Mouse (Mus musculus): Measurements from ENCODE around the gene Myocos. TPM values are rescaled to one million over a fixed set of nuclear protein-coding genes. Genes with fewer than 3 reads are reported as not detected.

Gene Myocos
- not detected in 2 replicates for polyA plus RNA-seq (2012; ENCODE audit: insufficient read depth, insufficient read length, missing spikeins)

DNA sequence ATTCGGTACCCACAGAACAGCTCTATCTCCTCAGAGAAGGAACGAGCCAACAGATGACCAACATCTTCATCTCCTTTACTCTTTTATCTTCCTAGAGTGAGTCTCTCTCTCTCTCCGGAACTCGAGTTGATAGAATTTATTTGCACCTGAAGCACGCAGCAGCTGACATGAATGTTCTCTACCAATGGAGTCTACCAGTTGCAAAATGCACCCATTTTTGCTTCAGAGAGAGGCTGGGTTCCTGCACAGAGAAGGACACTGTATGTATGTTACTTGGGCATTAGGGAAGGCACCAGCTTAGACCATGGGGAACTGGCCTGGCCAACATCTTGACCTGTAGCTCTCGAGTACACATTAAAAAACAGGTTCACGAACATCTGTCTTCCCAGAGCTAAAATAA, at the start of gene Myocos:
TSS of gene Myocos (minus strand) at position 101 of the 400 bp plus-strand sequence.
- Histone ChIP-seq H3K4me1 (ENCODE audit: control insufficient read depth, insufficient read depth, low read length) (0 out of 2 replicates have a peak, but pooled peaks cover 2% of the 10 kb centered on the region), H3K27ac (ENCODE audit: insufficient read depth, low read depth, low read length) (no peak within 1 kb of the TSS), H3K4me3 (ENCODE audit: insufficient read depth, low read length) (no peak within 1 kb of the TSS)
- no peak for TF ChIP-seq POLR2A (IDR thresholded peaks at IDR 0.05; ENCODE audit: borderline replicate concordance, low read depth, low read length)
- TF ChIP-seq CTCF (IDR thresholded peaks at IDR 0.05; ENCODE audit: low read depth, low read length), result no peak

GRCm38 (mm10) chr1:162700389-162701066, 42.5 kb upstream of the Myocos start:
- Histone ChIP-seq H3K27ac (ENCODE audit: insufficient read depth, low read depth, low read length) (no peak overlapping the region), H3K4me3 (ENCODE audit: insufficient read depth, low read length) (no peak overlapping the region), H3K4me1 (ENCODE audit: control insufficient read depth, insufficient read depth, low read length) (no peaks in the 10 kb centered on the region)
- TF ChIP-seq CTCF (IDR thresholded peaks at IDR 0.05; ENCODE audit: low read depth, low read length) (no peak), POLR2A (IDR thresholded peaks at IDR 0.05; ENCODE audit: borderline replicate concordance, low read depth, low read length) (no peak)

DNA sequence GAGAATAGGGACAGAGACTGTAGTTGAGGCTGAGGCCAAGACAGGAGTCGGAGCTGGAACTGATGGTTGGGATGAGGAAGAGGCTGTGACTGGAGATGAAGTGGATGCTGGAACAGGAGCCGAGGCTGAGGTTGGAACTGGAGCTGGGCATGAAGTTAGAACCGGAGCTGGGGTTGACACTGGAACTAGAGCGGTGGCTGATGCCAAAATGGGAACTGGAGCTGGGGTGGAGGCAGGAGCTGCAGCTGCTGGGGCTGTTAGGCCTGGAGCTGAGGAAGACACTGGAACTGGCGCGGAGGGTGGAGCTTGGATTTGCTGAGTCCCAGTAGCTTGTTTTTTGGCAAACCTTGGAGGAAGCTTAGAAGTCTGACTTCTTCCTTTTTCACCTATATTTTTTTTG, 39.8 kb upstream of the Myocos start:
- Histone ChIP-seq H3K4me1 (ENCODE audit: control insufficient read depth, insufficient read depth, low read length) (no peaks in the 10 kb centered on the region), H3K27ac (ENCODE audit: insufficient read depth, low read depth, low read length) (no peak overlapping the region), H3K4me3 (ENCODE audit: insufficient read depth, low read length) (no peak overlapping the region)
- TF ChIP-seq POLR2A (IDR thresholded peaks at IDR 0.05; ENCODE audit: borderline replicate concordance, low read depth, low read length), result no peak
- TF ChIP-seq CTCF (IDR thresholded peaks at IDR 0.05; ENCODE audit: low read depth, low read length), result no peak

DNA sequence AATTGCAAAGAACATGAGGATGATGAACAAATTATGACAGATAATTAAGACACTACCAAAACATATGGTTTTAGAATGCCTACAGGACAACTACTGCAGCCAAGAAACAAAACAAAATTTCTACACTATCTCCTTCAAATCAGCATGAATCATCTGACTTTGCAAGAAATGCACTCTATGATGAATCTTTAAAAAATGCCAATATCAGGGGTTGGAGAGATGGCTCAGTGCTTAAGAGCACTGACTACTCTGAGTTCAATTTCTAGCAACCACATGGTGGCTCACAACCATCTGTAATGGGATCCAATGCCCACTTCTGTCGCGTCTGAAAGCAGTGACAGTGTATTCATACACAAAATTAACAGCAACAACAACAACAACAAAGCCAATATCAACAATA, 35.7 kb upstream of the Myocos start:
- TF ChIP-seq POLR2A (IDR thresholded peaks at IDR 0.05; ENCODE audit: borderline replicate concordance, low read depth, low read length) (no peak), CTCF (IDR thresholded peaks at IDR 0.05; ENCODE audit: low read depth, low read length) (no peak)
- no peak overlapping the region for H3K4me3 ChIP-seq (ENCODE audit: insufficient read depth, low read length)
- H3K4me1 ChIP-seq (ENCODE audit: control insufficient read depth, insufficient read depth, low read length), result no peaks in the 10 kb centered on the region
- no peak overlapping the region for H3K27ac ChIP-seq (ENCODE audit: insufficient read depth, low read depth, low read length)

DNA sequence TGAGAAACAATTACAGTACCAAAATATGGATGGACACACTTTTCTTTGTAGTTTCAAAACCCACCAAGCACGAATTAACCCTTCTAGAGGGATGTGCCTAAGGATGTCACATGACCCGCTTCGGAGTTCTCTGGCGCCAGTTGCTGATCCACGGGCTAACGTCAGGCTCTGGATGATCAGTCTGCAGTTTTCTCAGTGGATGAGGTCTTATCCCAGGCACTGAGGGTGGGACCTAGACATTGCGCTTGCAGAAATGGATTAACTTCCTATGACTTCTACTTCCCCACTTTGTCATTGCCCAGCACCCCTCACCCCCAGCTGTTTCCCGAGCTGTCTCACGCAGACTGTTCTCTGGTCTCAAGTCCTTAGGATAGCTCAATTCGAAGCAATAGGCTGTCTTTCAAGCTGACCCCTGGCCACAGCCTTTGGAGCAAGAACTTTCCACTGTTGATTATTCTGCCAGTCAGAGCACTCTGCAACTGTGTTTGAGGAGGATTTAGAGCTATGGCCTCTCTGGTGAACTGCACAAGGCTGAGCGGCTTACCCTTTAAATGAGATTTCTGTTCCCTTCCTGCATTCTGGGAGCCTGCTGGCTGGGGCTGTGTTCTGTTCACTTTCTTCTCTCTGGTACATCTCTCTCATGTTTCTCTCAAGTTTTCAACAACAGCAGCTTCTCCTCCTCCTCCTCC, 7.6 kb upstream of the Myocos start:
- TF ChIP-seq POLR2A (IDR thresholded peaks at IDR 0.05; ENCODE audit: borderline replicate concordance, low read depth, low read length), result no peak
- TF ChIP-seq CTCF (IDR thresholded peaks at IDR 0.05; ENCODE audit: low read depth, low read length), result no peak
- Histone ChIP-seq H3K4me1 (ENCODE audit: control insufficient read depth, insufficient read depth, low read length) (peaks cover 2% of the 10 kb centered on the region; the same call in 1 of the 2 replicates), H3K4me3 (ENCODE audit: insufficient read depth, low read length) (peak overlapping the region; percentile 48), H3K27ac (ENCODE audit: insufficient read depth, low read depth, low read length) (no peak overlapping the region)

DNA sequence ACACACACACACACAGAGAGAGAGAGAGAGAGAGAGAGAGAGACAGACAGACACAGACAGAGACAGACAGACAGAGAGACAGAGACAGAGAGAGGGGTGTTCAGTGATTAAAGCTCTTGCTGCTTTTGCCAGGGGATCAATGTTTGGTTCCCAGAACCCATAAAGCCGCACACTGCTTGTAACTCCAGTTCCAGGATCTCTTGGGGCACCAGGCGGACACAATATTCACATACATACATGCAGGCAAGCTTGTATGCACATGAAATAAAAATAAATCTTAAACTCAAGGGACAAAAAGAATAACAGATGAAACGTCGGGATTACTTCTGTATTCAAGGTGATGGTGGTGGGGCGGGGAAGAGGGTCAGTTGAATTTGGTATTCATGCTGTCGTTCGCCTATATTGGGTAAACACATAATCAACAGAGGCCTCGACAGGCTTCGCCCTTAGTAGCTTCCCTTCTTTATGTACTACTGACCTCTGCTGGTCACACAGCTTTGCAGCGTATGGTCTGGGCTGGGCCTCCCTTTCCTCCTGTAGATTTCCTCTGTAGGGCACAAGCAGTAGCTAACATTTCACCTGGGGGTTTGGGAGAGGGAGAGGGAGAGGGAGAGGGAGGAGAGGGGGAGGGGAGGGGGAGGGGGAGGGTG, 6.9 kb upstream of the Myocos start:
- peaks cover 4% of the 10 kb centered on the region; the same call in 1 of the 2 replicates for H3K4me1 ChIP-seq (ENCODE audit: control insufficient read depth, insufficient read depth, low read length)
- H3K27ac ChIP-seq (ENCODE audit: insufficient read depth, low read depth, low read length), result no peak overlapping the region
- TF ChIP-seq CTCF (IDR thresholded peaks at IDR 0.05; ENCODE audit: low read depth, low read length), result peak; percentile 54
- TF ChIP-seq POLR2A (IDR thresholded peaks at IDR 0.05; ENCODE audit: borderline replicate concordance, low read depth, low read length), result no peak
- no peak overlapping the region for H3K4me3 ChIP-seq (ENCODE audit: insufficient read depth, low read length)

- Histone ChIP-seq H3K27ac (ENCODE audit: insufficient read depth, low read depth, low read length) (no peak overlapping the region), H3K4me3 (ENCODE audit: insufficient read depth, low read length) (no peak overlapping the region), H3K4me1 (ENCODE audit: control insufficient read depth, insufficient read depth, low read length) (0 out of 2 replicates have a peak, but pooled peaks cover 2% of the 10 kb centered on the region)
- no peak for TF ChIP-seq POLR2A (IDR thresholded peaks at IDR 0.05; ENCODE audit: borderline replicate concordance, low read depth, low read length)
- no peak for TF ChIP-seq CTCF (IDR thresholded peaks at IDR 0.05; ENCODE audit: low read depth, low read length)
Measured at GRCm38 (mm10) chr1:162660276-162660860, 2.3 kb upstream of the Myocos start.

DNA sequence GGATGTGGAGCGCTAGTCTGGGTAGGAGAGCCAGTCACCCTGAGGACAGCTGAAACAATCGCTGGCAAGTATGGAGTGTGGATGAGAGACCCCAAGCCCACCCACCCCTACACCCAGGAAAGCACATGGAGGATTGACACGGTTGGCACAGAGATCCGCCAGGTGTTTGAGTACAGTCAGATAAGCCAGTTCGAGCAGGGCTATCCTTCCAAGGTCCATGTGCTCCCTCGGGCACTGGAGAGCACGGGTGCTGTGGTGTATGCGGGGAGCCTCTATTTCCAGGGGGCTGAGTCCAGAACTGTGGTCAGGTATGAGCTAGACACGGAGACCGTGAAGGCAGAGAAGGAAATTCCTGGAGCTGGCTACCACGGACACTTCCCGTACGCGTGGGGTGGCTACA, 9.6 kb downstream of the Myocos start:
- Histone ChIP-seq H3K4me1 (ENCODE audit: control insufficient read depth, insufficient read depth, low read length) (peaks cover 2% of the 10 kb centered on the region; the same call in 1 of the 2 replicates), H3K27ac (ENCODE audit: insufficient read depth, low read depth, low read length) (no peak overlapping the region), H3K4me3 (ENCODE audit: insufficient read depth, low read length) (no peak overlapping the region)
- no peak for TF ChIP-seq CTCF (IDR thresholded peaks at IDR 0.05; ENCODE audit: low read depth, low read length)
- no peak for TF ChIP-seq POLR2A (IDR thresholded peaks at IDR 0.05; ENCODE audit: borderline replicate concordance, low read depth, low read length)

- H3K4me3 ChIP-seq (ENCODE audit: insufficient read depth, low read length), result no peak overlapping the region
- H3K27ac ChIP-seq (ENCODE audit: insufficient read depth, low read depth, low read length), result no peak overlapping the region
- H3K4me1 ChIP-seq (ENCODE audit: control insufficient read depth, insufficient read depth, low read length), result peaks cover 2% of the 10 kb centered on the region; the same call in 1 of the 2 replicates
- peak; percentile 36; the same call in 1 of the 2 replicates for TF ChIP-seq CTCF (IDR thresholded peaks at IDR 0.05; ENCODE audit: low read depth, low read length)
- TF ChIP-seq POLR2A (IDR thresholded peaks at IDR 0.05; ENCODE audit: borderline replicate concordance, low read depth, low read length), result no peak
Measured at GRCm38 (mm10) chr1:162646083-162646686, 11.8 kb downstream of the Myocos start.

Data from bone marrow macrophage, adult 2 months (primary cell).